Mouse (Mus musculus): ENCODE data around the gene Selenom. TPM values are rescaled to one million over a fixed set of nuclear protein-coding genes. Genes with fewer than 3 reads are reported as not detected.
A peak's percentile ranks its signal among the peaks of the same experiment; 100 is the strongest.

The Selenom gene
- polyA plus RNA-seq, 1 experiment from 2014 or later: 283 TPM

DNA sequence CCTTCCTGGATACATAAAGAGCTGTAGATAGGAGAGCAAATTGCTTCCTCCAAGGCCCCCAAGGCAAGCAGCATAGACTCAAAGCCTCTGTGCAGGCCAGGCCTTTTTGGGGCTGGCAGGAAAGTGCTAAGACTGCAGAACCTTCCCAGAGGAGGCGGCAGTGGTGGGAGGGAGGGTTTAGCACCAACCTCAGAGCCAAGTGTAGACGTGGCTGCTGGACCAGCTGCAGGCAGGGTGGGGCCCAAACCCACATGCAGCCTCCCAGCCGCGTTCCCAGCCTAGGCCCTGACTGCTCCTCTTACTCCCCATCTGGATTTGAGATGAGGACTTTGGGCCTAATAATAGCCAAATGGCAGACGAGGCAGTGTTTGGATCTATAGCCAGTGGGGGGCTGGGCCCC is 28.5 kb downstream of the Selenom start:
- no peak for TF ChIP-seq CTCF (IDR thresholded peaks at IDR 0.05; ENCODE audit: low read depth)
- Histone ChIP-seq H3K36me3 (ENCODE audit: control insufficient read depth, insufficient read depth) (no peaks in the 10 kb centered on the region), H3K27me3 (replicated peaks; ENCODE audit: control insufficient read depth, insufficient read depth, low read length) (no peaks in the 10 kb centered on the region), H3K27ac (ENCODE audit: low read depth, low read length) (no peak overlapping the region), H3K4me3 (ENCODE audit: low read depth, low read length) (no peak overlapping the region), H3K9me3 (ENCODE audit: control insufficient read depth) (no peaks in the 10 kb centered on the region), H3K4me1 (replicated peaks; ENCODE audit: control insufficient read depth, insufficient read depth, low read length) (peaks cover 6% of the 10 kb centered on the region; the same call in 1 of the 2 replicates), H3K9ac (ENCODE audit: low read depth, low read length) (no peak overlapping the region), H3K4me2 (replicated peaks; ENCODE audit: low read depth) (no peak overlapping the region)
- no peak for ATAC-seq
- 39% methylated on average over 5 of the region's 5 CpGs for WGBS

DNA sequence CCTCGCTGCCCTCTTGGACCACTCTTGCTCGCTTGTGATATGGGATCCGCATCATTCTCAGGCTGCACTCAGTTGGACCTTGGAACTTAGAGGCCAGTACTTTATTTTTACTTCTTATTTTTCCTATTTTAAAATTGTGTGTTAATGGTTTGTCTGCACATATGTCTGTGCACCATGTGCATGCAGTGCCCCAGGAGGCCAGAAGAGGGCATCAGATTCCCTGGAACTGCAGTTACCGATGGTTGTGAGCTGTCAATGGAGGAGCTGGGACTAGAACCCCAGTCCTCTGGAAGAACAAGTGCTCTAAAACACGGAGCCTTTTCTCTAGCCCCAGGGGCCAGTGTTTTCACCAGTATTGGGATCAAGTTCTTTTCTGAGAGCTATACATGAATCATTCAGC is 29.9 kb downstream of the Selenom start:
- ATAC-seq: no peak
- WGBS: 99% methylated on average over 5 of the region's 5 CpGs
- Histone ChIP-seq H3K27ac (ENCODE audit: low read depth, low read length) (no peak overlapping the region), H3K27me3 (replicated peaks; ENCODE audit: control insufficient read depth, insufficient read depth, low read length) (no peaks in the 10 kb centered on the region), H3K4me3 (ENCODE audit: low read depth, low read length) (no peak overlapping the region), H3K9ac (ENCODE audit: low read depth, low read length) (no peak overlapping the region), H3K4me2 (replicated peaks; ENCODE audit: low read depth) (no peak overlapping the region), H3K9me3 (ENCODE audit: control insufficient read depth) (no peaks in the 10 kb centered on the region), H3K36me3 (ENCODE audit: control insufficient read depth, insufficient read depth) (no peaks in the 10 kb centered on the region), H3K4me1 (replicated peaks; ENCODE audit: control insufficient read depth, insufficient read depth, low read length) (no peaks in the 10 kb centered on the region)
- peak; percentile 41 for TF ChIP-seq CTCF (IDR thresholded peaks at IDR 0.05; ENCODE audit: low read depth)

DNA sequence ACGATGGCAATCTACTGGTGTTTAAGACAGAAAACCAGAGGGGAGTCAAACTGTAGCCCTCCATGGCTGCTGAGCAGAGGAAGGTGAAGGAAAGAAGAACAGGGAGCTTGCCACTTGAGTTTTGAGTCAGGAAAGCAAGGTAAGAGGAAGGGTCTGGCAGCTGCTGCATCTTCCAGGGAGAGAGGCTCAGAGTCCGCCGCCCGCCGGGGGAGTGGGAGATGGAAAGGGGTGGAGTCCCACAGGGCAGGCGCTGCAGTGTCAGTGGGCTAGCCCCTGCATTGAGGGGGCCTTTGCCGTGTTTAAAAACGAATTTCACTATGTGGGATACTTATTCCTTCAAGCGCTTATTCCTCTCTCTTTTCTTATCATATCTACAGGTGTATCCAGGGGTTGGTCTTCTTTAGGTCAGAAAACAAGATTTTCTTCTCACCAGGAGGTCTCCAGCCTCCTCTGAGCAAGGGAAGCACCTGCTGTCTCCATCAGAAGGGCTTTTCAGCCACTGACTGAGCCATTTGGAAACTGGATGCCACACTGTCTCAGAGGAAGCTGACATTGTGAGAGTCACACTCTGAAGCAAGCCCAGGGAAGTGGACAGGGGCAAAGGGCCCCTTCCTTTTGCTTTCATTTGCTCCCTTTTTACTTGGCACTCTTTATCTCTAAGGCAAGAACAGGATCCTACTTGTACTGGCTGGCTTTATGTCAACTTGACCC is 31.2 kb downstream of the Selenom start:
- H3K27ac ChIP-seq (ENCODE audit: low read depth, low read length): no peak overlapping the region
- 17% methylated on average over 9 of the region's 9 CpGs for WGBS

DNA sequence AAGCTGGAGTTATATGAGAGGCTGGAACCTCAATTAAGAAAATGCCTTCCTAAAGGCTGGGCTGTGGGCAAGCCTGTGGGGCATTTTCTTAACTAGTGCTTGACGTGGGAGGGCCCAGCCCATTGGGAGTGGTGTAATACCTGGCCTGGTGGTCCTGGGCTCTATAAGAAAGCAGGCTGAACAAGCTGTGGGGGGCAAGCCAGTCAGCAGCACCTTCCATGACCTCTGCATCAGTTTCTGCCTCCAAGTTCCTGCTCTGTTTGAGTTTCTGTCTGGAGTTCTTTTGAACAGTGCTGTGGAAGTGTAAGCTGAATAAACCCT is 31.7 kb downstream of the Selenom start:
- no peak overlapping the region for H3K27ac ChIP-seq (ENCODE audit: low read depth, low read length)
- H3K4me3 ChIP-seq (ENCODE audit: low read depth, low read length): no peak overlapping the region
- H3K9ac ChIP-seq (ENCODE audit: low read depth, low read length): no peak overlapping the region
- no peak overlapping the region for H3K4me2 ChIP-seq (replicated peaks; ENCODE audit: low read depth)
- no peaks in the 10 kb centered on the region for H3K36me3 ChIP-seq (ENCODE audit: control insufficient read depth, insufficient read depth)
- no peaks in the 10 kb centered on the region for H3K27me3 ChIP-seq (replicated peaks; ENCODE audit: control insufficient read depth, insufficient read depth, low read length)
- H3K9me3 ChIP-seq (ENCODE audit: control insufficient read depth): no peaks in the 10 kb centered on the region
- H3K4me1 ChIP-seq (replicated peaks; ENCODE audit: control insufficient read depth, insufficient read depth, low read length): no peaks in the 10 kb centered on the region
- no peak for TF ChIP-seq CTCF (IDR thresholded peaks at IDR 0.05; ENCODE audit: low read depth)
- ATAC-seq: no peak; the same call in 1 of the 2 replicates
- 16% methylated on average over 1 of the region's 1 CpGs for WGBS

More for the DNA sequence above, 31.2 kb downstream of the Selenom start:
- Histone ChIP-seq H3K9ac (ENCODE audit: low read depth, low read length) (no peak overlapping the region), H3K4me3 (ENCODE audit: low read depth, low read length) (no peak overlapping the region), H3K9me3 (ENCODE audit: control insufficient read depth) (no peaks in the 10 kb centered on the region), H3K4me2 (replicated peaks; ENCODE audit: low read depth) (no peak overlapping the region), H3K27me3 (replicated peaks; ENCODE audit: control insufficient read depth, insufficient read depth, low read length) (no peaks in the 10 kb centered on the region), H3K4me1 (replicated peaks; ENCODE audit: control insufficient read depth, insufficient read depth, low read length) (no peaks in the 10 kb centered on the region), H3K36me3 (ENCODE audit: control insufficient read depth, insufficient read depth) (no peaks in the 10 kb centered on the region)
- peak; percentile 46; the same call in 1 of the 2 replicates for ATAC-seq
- TF ChIP-seq CTCF (IDR thresholded peaks at IDR 0.05; ENCODE audit: low read depth): no peak

DNA sequence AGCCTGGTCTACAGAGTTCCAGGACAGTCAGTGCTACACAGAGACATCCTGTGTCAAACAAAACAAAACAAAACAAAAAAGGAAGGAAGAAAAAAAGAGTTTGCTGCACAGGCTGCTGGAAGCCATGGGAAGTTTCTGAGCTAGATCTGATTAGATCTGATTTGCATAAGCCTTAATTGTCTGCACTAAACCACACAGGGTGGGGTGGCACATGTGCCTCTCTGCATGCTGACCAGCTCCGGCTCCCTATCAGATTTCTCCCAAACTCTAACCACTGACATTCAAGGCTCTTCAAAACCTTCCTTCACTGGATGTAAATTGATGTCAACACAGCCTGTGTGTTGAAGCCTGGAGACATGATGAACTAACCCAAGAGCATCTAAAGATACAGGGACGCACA is 32.6 kb downstream of the Selenom start:
- 78% methylated on average over 2 of the region's 2 CpGs for WGBS
- no peak for TF ChIP-seq CTCF (IDR thresholded peaks at IDR 0.05; ENCODE audit: low read depth)
- H3K9ac ChIP-seq (ENCODE audit: low read depth, low read length): no peak overlapping the region

DNA sequence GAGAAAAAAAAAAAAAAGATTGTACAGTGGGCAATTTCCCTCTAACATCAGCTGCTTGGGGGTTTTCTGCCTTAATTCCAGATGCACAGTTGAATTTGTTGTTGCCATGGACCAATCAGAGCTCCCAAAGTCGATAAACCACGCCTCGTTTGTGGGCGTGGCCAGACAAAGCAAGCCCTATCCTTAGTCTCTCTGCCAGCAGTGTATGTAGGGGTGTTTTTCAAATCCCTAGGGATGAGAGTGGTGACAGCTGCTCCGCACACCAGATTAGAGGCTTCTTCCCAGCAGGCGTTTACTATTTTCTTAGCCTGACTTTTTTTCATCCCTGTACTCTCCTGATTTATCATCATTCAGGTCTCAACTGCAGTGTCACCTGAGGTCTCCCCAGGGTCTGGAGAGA is 33.5 kb downstream of the Selenom start:
- H3K4me1 ChIP-seq (replicated peaks; ENCODE audit: control insufficient read depth, insufficient read depth, low read length): no peaks in the 10 kb centered on the region
- no peaks in the 10 kb centered on the region for H3K9me3 ChIP-seq (ENCODE audit: control insufficient read depth)
- H3K4me3 ChIP-seq (ENCODE audit: low read depth, low read length): no peak overlapping the region
- H3K27ac ChIP-seq (ENCODE audit: low read depth, low read length): no peak overlapping the region
- H3K27me3 ChIP-seq (replicated peaks; ENCODE audit: control insufficient read depth, insufficient read depth, low read length): no peaks in the 10 kb centered on the region
- ATAC-seq: no peak
- H3K9ac ChIP-seq (ENCODE audit: low read depth, low read length): no peak overlapping the region
- H3K36me3 ChIP-seq (ENCODE audit: control insufficient read depth, insufficient read depth): no peaks in the 10 kb centered on the region
- H3K4me2 ChIP-seq (replicated peaks; ENCODE audit: low read depth): no peak overlapping the region
- no peak for TF ChIP-seq CTCF (IDR thresholded peaks at IDR 0.05; ENCODE audit: low read depth)
- 49% methylated on average over 6 of the region's 6 CpGs for WGBS

More for the DNA sequence above, 32.6 kb downstream of the Selenom start:
- H3K27me3 ChIP-seq (replicated peaks; ENCODE audit: control insufficient read depth, insufficient read depth, low read length): no peaks in the 10 kb centered on the region
- ATAC-seq: no peak
- H3K27ac ChIP-seq (ENCODE audit: low read depth, low read length): no peak overlapping the region
- no peaks in the 10 kb centered on the region for H3K36me3 ChIP-seq (ENCODE audit: control insufficient read depth, insufficient read depth)
- no peak overlapping the region for H3K4me3 ChIP-seq (ENCODE audit: low read depth, low read length)
- no peaks in the 10 kb centered on the region for H3K4me1 ChIP-seq (replicated peaks; ENCODE audit: control insufficient read depth, insufficient read depth, low read length)
- no peak overlapping the region for H3K4me2 ChIP-seq (replicated peaks; ENCODE audit: low read depth)
- H3K9me3 ChIP-seq (ENCODE audit: control insufficient read depth): no peaks in the 10 kb centered on the region

Measured in intestine, postnatal 0 days (tissue).